Mouse (Mus musculus): ENCODE data around the gene Igf2r.

DNA sequence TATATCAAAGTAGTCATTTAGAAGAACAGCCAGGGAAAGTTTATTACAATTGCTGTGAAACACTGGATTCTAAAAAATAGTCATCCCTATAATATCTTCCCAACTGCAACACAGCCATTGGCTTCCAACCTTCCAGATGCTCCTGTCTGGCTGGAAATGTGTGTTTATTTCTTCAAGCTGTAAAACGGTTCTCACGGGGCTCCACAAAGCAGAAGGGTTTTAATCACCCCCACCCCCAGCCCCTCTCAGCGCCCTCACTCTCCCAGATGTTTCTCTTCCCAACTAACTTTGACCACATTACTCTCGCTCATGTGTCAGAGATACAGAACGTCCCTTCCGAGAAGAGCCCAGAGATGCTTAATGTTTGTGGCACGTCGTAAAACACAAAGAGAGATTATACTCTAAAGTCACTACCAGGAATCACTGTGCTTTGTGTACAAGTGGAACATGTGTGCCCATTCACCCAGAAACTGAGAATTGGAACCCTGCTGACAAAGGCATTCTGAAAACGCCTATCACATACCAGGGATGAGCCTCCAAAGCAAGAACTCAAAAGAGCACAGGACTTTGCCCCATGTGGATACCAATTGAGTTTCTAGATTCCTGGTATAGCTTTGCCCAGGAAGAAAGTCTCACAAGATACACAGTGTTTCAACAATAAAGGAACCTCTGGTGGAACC, 32.5 kb upstream of the Igf2r start:
- no peak for TF ChIP-seq CTCF (IDR thresholded peaks at IDR 0.05; ENCODE audit: control insufficient read depth, insufficient read depth, low read length)
- no peak for TF ChIP-seq POLR2A (IDR thresholded peaks at IDR 0.05; ENCODE audit: borderline replicate concordance, control insufficient read depth, low read depth, low read length)

All from bone marrow, adult 2 months (tissue).